9 mouse cellular contexts compared by ENCODE assay signal in the genomic region with DNA sequence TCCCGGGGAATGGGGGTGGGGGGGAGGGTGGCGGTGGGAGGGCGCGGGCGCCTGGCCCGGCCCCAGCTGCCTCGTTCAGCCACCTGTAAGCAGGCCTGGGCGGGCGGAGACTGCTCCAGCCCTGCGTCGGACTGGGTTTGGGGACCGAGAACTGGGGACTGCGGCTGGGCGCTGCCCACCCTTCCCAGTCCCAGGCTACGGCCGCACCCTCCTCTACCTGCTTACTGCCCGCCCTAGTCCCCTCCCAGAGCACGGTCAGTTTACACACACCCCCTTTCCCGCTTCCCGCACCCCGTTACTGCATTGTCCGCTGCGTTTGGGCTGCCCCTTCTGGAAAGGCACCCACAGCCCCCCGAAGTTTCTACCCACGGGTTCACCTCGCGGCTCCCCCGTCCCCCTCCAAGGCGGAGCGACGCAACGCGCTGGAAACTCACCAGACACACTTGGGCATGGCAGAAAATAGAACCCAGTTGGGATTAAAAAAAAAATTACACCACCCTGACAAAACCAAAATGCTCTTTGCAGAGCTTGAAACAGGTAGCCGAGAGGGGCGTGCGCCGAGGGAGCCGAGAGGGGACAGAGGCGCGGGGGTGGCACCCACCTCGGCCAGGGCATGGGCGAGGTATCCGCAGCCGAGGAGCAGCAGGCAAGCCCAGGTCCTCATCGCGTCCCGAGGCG. TPM values are rescaled to one million over a fixed set of nuclear protein-coding genes. Genes with fewer than 3 reads are reported as not detected.
DNase-seq lines count a peak whose midpoint lies in the region; ATAC-seq and TF ChIP-seq lines count a peak whose summit lies in the region.
"Had no signal": no experiment of that assay in that cellular context is flagged by ENCODE, and none has a peak within 500 bp of the region (broad histone marks: within the 10 kb centered on the region; RNA-seq: fewer than 3 reads in every experiment).

No protein-coding gene starts in this region.

- peaks cover 2% of the 10 kb centered on the region; the same call in 1 of the 2 replicates for H3K27me3 ChIP-seq in cerebellum, adult 2 months (ENCODE audit: control insufficient read depth, insufficient read depth, low read length)
- H3K27me3 ChIP-seq in hindbrain, embryonic 12.5 days: peaks cover 80% of the 10 kb centered on the region
- peaks cover 92% of the 10 kb centered on the region for H3K27me3 ChIP-seq in liver, embryonic 11.5 days (replicated peaks; ENCODE audit: control insufficient read depth, insufficient read depth, low read length)
- H3K27me3 ChIP-seq in neural tube, embryonic 15.5 days (replicated peaks): peaks cover 45% of the 10 kb centered on the region

- WGBS in cerebellum, adult 2 months: 0% methylated on average over 47 of the region's 48 CpGs
- WGBS in hindbrain, embryonic 12.5 days: under 1% methylated on average over 44 of the region's 48 CpGs
- WGBS in liver, embryonic 11.5 days: 2% methylated on average over 48 of the region's 48 CpGs
- WGBS in neural tube, embryonic 15.5 days: under 1% methylated on average over 47 of the region's 48 CpGs

- no peaks in the 10 kb centered on the region for H3K9me3 ChIP-seq in hindbrain, embryonic 12.5 days (replicated peaks)
- H3K9me3 ChIP-seq in liver, embryonic 11.5 days (ENCODE audit: control insufficient read depth, low read length): no peaks in the 10 kb centered on the region
- H3K9me3 ChIP-seq in neural tube, embryonic 15.5 days (replicated peaks): no peaks in the 10 kb centered on the region

- TF ChIP-seq CTCF in cerebellum, adult 2 months (IDR thresholded peaks at IDR 0.05; ENCODE audit: borderline replicate concordance, insufficient read depth, low read depth, low read length): no peak

- no peaks in the 10 kb centered on the region for H3K36me3 ChIP-seq in hindbrain, embryonic 12.5 days
- no peaks in the 10 kb centered on the region for H3K36me3 ChIP-seq in liver, embryonic 11.5 days (ENCODE audit: control insufficient read depth, insufficient read depth, low read length)
- H3K36me3 ChIP-seq in neural tube, embryonic 15.5 days: no peaks in the 10 kb centered on the region

- no peak for TF ChIP-seq POLR2A in cerebellum, adult 2 months (IDR thresholded peaks at IDR 0.05; ENCODE audit: borderline replicate concordance, insufficient read depth, low read length)

- ATAC-seq in hindbrain, embryonic 12.5 days (ENCODE audit: low FRiP score): 0 out of 2 replicates have a peak, but pooled peaks have one; percentile 10
- peak; percentile 24; the same call in 1 of the 2 replicates for ATAC-seq in liver, embryonic 11.5 days (replicated peaks; ENCODE audit: low FRiP score)
- ATAC-seq in neural tube, embryonic 15.5 days (ENCODE audit: low FRiP score): peak; percentile 12; the same call in 1 of the 2 replicates

- peak overlapping the region; percentile 80 for H3K9ac ChIP-seq in hindbrain, embryonic 12.5 days
- H3K9ac ChIP-seq in liver, embryonic 11.5 days (ENCODE audit: low read depth, low read length): peak overlapping the region; percentile 1; the same call in 1 of the 2 replicates
- peak overlapping the region; percentile 83 for H3K9ac ChIP-seq in neural tube, embryonic 15.5 days (replicated peaks)

- H3K4me3 ChIP-seq in cerebellum, adult 2 months (replicated peaks; ENCODE audit: insufficient read depth, low read depth, low read length): peak overlapping the region; percentile 61
- peak overlapping the region; percentile 54 for H3K4me3 ChIP-seq in hindbrain, embryonic 12.5 days
- peak overlapping the region; percentile 64 for H3K4me3 ChIP-seq in liver, embryonic 11.5 days (ENCODE audit: low read depth, low read length)
- H3K4me3 ChIP-seq in neural tube, embryonic 15.5 days (replicated peaks): peak overlapping the region; percentile 80

- peak overlapping the region; percentile 29; the same call in 1 of the 2 replicates for H3K27ac ChIP-seq in cerebellum, adult 2 months (ENCODE audit: insufficient read depth, low read length)
- peak overlapping the region; percentile 66 for H3K27ac ChIP-seq in hindbrain, embryonic 12.5 days
- H3K27ac ChIP-seq in liver, embryonic 11.5 days (ENCODE audit: low read depth, low read length): no peak overlapping the region
- peak overlapping the region; percentile 94 for H3K27ac ChIP-seq in neural tube, embryonic 15.5 days (replicated peaks)

- DNase-seq in cerebellum, adult 2 months: peak in 1 of 2 experiments; percentile 23
- DNase-seq in cerebellum, adult 9-10 months: no peak
- DNase-seq in 416B (ENCODE audit: low read depth): peak; percentile 10
- peak; percentile 26 for DNase-seq in embryo, embryonic 10.5 days (ENCODE audit: low spot score)
- peak; percentile 46 for DNase-seq in liver, embryonic 11.5 days (ENCODE audit: low spot score)
- DNase-seq in gastrocnemius, postnatal 25 days: no peak

- peak overlapping the region; percentile 97 for H3K4me2 ChIP-seq in hindbrain, embryonic 12.5 days (replicated peaks)
- H3K4me2 ChIP-seq in liver, embryonic 11.5 days: peak overlapping the region; percentile 77
- peak overlapping the region; percentile 98 for H3K4me2 ChIP-seq in neural tube, embryonic 15.5 days

- peaks cover 10% of the 10 kb centered on the region for H3K4me1 ChIP-seq in cerebellum, adult 2 months (ENCODE audit: control insufficient read depth, insufficient read depth, low read length)
- peaks cover 63% of the 10 kb centered on the region for H3K4me1 ChIP-seq in hindbrain, embryonic 12.5 days
- peaks cover 16% of the 10 kb centered on the region for H3K4me1 ChIP-seq in liver, embryonic 11.5 days (replicated peaks; ENCODE audit: control insufficient read depth, insufficient read depth, low read length)
- H3K4me1 ChIP-seq in neural tube, embryonic 15.5 days: peaks cover 81% of the 10 kb centered on the region

RNA-seq across cellular contexts. Expression of a gene that starts 2.9 kb away (rescaled TPM):
- polyA plus RNA-seq in cerebellum, adult 2 months (2012; rRNA removed): 23.0 and 35.3 TPM in 2 replicates
- polyA plus RNA-seq in hindbrain, embryonic 12.5 days (2016; fragmentation: Nextera tagmentation; extraction: Ambion mirVana): 11.2 and 13.4 TPM in 2 replicates
- 3.4 and 5.0 TPM in 2 replicates for polyA plus RNA-seq in liver, embryonic 11.5 days (2014; fragmentation: Nextera tagmentation; extraction: Ambion mirVana)
- 28.2 and 35.1 TPM in 2 replicates for polyA plus RNA-seq in neural tube, embryonic 15.5 days (2015; fragmentation: Nextera tagmentation; extraction: Ambion mirVana)
- 10 to 100 TPM; 22.2 to 22.3 TPM for total RNA-seq in gastrocnemius, postnatal 25 days (2021)
- total RNA-seq: MEL had no signal

Comparison
In these comparisons a context has a peak if more than half of its experiments do, and no peak if none do; other contexts are left out.
1. DNase-seq: peak in 416B (single experiment), embryo, embryonic 10.5 days (single experiment) and liver, embryonic 11.5 days (single experiment); none in cerebellum, adult 9-10 months (single experiment) and gastrocnemius, postnatal 25 days (single experiment).
2. H3K9ac ChIP-seq: peak in every context shown above with its lines; median percentile 83 in neural tube, embryonic 15.5 days; 80 in hindbrain, embryonic 12.5 days; 1 in liver, embryonic 11.5 days.
3. Peak in every context shown above with its lines, with median percentiles within 50 percentile points of each other: H3K4me3 ChIP-seq, ATAC-seq and H3K4me2 ChIP-seq.